Mouse (Mus musculus) embryonic stem cell, embryonic (primary cell): ENCODE measurements around the gene Triobp.

Experiments
- CTCF ChIA-PET, 4 experiments: fragments of 300-600 bp in 2 of 4; fragments of 350-600 bp in 2 of 4; sonication (Branson Sonifier 250); formaldehyde crosslinking; loops; one replicate each; lab custom pipeline; 2022; ENCODE audit warnings: inconsistent platforms in 2 of 4; lab: Charles Lee
- POLR2A ChIA-PET, 4 experiments: fragments of 300-600 bp in 2 of 4; fragments of 350-600 bp in 2 of 4; sonication (Branson Sonifier 250); formaldehyde crosslinking; loops; one replicate each; lab custom pipeline; 2022; ENCODE audit warnings: antibody characterized with exemption in 4 of 4, inconsistent platforms in 1 of 4; lab: Charles Lee

Triobp gene

GRCm38 (mm10) chr15:78947657-78948056, at the start of gene Triobp:
Triobp (plus strand) TSS chr15:78947724.
- POLR2A ChIA-PET, result interaction anchor here (0.6 to 4.1 kb wide), 49 partner anchors 10 to 990 kb away, joined by 3 to 21 read pairs (median 5); partner anchors contain the start of genes Nol12 (in 4 of the 4), Lgals1 (in 2 of the 4), Pdxp (in 2 of the 4) and Ankrd54 (in 1 of the 4)
- CTCF ChIA-PET, result interaction anchor here (0.6 to 2.7 kb wide), 24 partner anchors 8 to 152 kb away, joined by 3 to 12 read pairs (median 4); partner anchors contain the start of genes H1f0 (in 1 of the 4), Nol12 (in 1 of the 4) and Pdxp (in 1 of the 4)

GRCm38 (mm10) chr15:78898507-78899001, 49.0 kb upstream of the Triobp start:
- ChIA-PET POLR2A (interaction anchor here (0.6 to 13.5 kb wide), 22 partner anchors 9 to 492 kb away, joined by 3 to 130 read pairs (median 5); partner anchors contain the start of genes Gga1 (in 2 of the 4), Pdxp (in 2 of the 4) and Mpst (in 1 of the 4)), CTCF (interaction anchor here in 3 of 4 experiments (0.9 to 7.2 kb wide), 7 partner anchors 8 to 17 kb away, joined by 3 to 129 read pairs (median 3); partner anchors contain the start of gene Pdxp (in 2 of the 3))

- ChIA-PET CTCF (interaction anchor here in 3 of 4 experiments (0.6 to 7.2 kb wide), 6 partner anchors 13 to 86 kb away, joined by 3 to 129 read pairs (median 4); partner anchors contain the start of gene Pdxp (in 2 of the 3)), POLR2A (interaction anchor here (0.6 to 13.5 kb wide), 18 partner anchors 9 to 100 kb away, joined by 3 to 130 read pairs (median 4); partner anchors contain the start of genes Gga1 (in 2 of the 4) and Pdxp (in 2 of the 4))
These were observed 48.1 kb upstream of the Triobp start, which contains the start of gene Gm49510 for GRCm38 (mm10) chr15:78899409-78899739. Gm49510 (plus strand) TSS chr15:78899667.

- POLR2A ChIA-PET, result interaction anchor here in 3 of 4 experiments (0.6 to 13.5 kb wide), 18 partner anchors 8 to 537 kb away, joined by 3 to 130 read pairs (median 3); partner anchors contain the start of genes Gga1 (in 2 of the 3), Pdxp (in 2 of the 3) and Nol12 (in 1 of the 3)
- CTCF ChIA-PET, result interaction anchor here in 3 of 4 experiments (0.6 to 7.2 kb wide), 11 partner anchors 12 to 227 kb away, joined by 3 to 129 read pairs (median 8); partner anchors contain the start of genes Pdxp (in 2 of the 3) and Gga1 (in 1 of the 3)
These were observed 47.6 kb upstream of the Triobp start, which contains the start of gene Sh3bp1 for GRCm38 (mm10) chr15:78899740-78900584. Sh3bp1 (plus strand) TSS chr15:78899768.

GRCm38 (mm10) chr15:78900585-78901421, 46.7 kb upstream of the Triobp start:
- ChIA-PET POLR2A (interaction anchor here in 3 of 4 experiments (0.7 to 13.5 kb wide), 22 partner anchors 9 to 536 kb away, joined by 3 to 130 read pairs (median 4); partner anchors contain the start of genes Gga1 (in 2 of the 3), Pdxp (in 2 of the 3) and Nol12 (in 1 of the 3)), CTCF (interaction anchor here (0.5 to 7.2 kb wide), 23 partner anchors 8 to 282 kb away, joined by 3 to 129 read pairs (median 4); partner anchors contain the start of genes Pdxp (in 2 of the 4), Gga1 (in 1 of the 4), Lgals2 (in 1 of the 4) and Nol12 (in 1 of the 4))

GRCm38 (mm10) chr15:78901422-78901789, 46.1 kb upstream of the Triobp start:
- POLR2A ChIA-PET, result interaction anchor here in 3 of 4 experiments (0.7 to 13.5 kb wide), 19 partner anchors 9 to 261 kb away, joined by 3 to 130 read pairs (median 4); partner anchors contain the start of genes Pdxp (in 3 of the 3), Nol12 (in 2 of the 3) and Gga1 (in 1 of the 3)

GRCm38 (mm10) chr15:78903243-78903642, 44.3 kb upstream of the Triobp start:
- ChIA-PET POLR2A (interaction anchor here (0.5 to 13.5 kb wide), 19 partner anchors 8 to 932 kb away, joined by 3 to 130 read pairs (median 3); partner anchors contain the start of gene Pdxp (in 3 of the 4)), CTCF (interaction anchor here (0.5 to 7.2 kb wide), 56 partner anchors 9 to 327 kb away, joined by 3 to 129 read pairs (median 4); partner anchors contain the start of genes Nol12 (in 2 of the 4), Pdxp (in 2 of the 4), Eif3l (in 1 of the 4) and Gga1 (in 1 of the 4))

More at GRCm38 (mm10) chr15:78901422-78901789, 46.1 kb upstream of the Triobp start:
- CTCF ChIA-PET, result interaction anchor here (0.5 to 7.2 kb wide), 26 partner anchors 9 to 282 kb away, joined by 3 to 129 read pairs (median 4); partner anchors contain the start of genes Nol12 (in 2 of the 4), Pdxp (in 2 of the 4), Gga1 (in 1 of the 4) and Lgals2 (in 1 of the 4)

- ChIA-PET CTCF (no interaction called here), POLR2A (interaction anchor here in 2 of 4 experiments (1.2 to 1.3 kb wide), 2 partner anchors 9 to 27 kb away, joined by 3 read pairs; partner anchors contain the start of gene Nol12 (in 1 of the 2))
These were observed 39.1 kb upstream of the Triobp start for GRCm38 (mm10) chr15:78908399-78908798.

- CTCF ChIA-PET, result interaction anchor here in 1 of 4 experiments (1.2 kb wide), 1 partner anchor 23 kb away, joined by 3 read pairs; no protein-coding TSS in a partner anchor
- POLR2A ChIA-PET, result interaction anchor here in 2 of 4 experiments (1.2 to 1.3 kb wide), 2 partner anchors 10 to 26 kb away, joined by 3 read pairs; partner anchors contain the start of gene Nol12 (in 1 of the 2)
These were observed 38.5 kb upstream of the Triobp start for GRCm38 (mm10) chr15:78908982-78909381.

- ChIA-PET POLR2A (interaction anchor here (0.8 to 8.5 kb wide), 12 partner anchors 9 to 128 kb away, joined by 3 to 130 read pairs (median 4); partner anchors contain the start of genes Gm49510 (in 2 of the 4), Sh3bp1 (in 2 of the 4) and Lgals1 (in 1 of the 4)), CTCF (interaction anchor here (0.6 to 7.3 kb wide), 20 partner anchors 9 to 350 kb away, joined by 3 to 129 read pairs (median 4); partner anchors contain the start of genes Gga1 (in 1 of the 4), Gm49510 (in 1 of the 4), Lgals1 (in 1 of the 4) and Sh3bp1 (in 1 of the 4))
These were observed 35.5 kb upstream of the Triobp start for GRCm38 (mm10) chr15:78912040-78912439.

- CTCF ChIA-PET, result interaction anchor here in 3 of 4 experiments (0.5 to 7.3 kb wide), 39 partner anchors 8 to 1575 kb away, joined by 3 to 129 read pairs (median 5); partner anchors contain the start of genes Gm49510 (in 2 of the 3), 1700088E04Rik (in 1 of the 3), Ankrd54 (in 1 of the 3) and Eif3l (in 1 of the 3)
- POLR2A ChIA-PET, result interaction anchor here (0.6 to 8.5 kb wide), 55 partner anchors 8 to 503 kb away, joined by 3 to 130 read pairs (median 4); partner anchors contain the start of genes Nol12 (in 4 of the 4), Gm49510 (in 2 of the 4), H1f0 (in 2 of the 4) and Lgals1 (in 2 of the 4)
These were observed 33.9 kb upstream of the Triobp start, which contains the start of gene Pdxp for GRCm38 (mm10) chr15:78913632-78914090. Pdxp (plus strand) TSS chr15:78913919.

- CTCF ChIA-PET, result interaction anchor here (0.5 to 7.3 kb wide), 46 partner anchors 8 to 415 kb away, joined by 3 to 129 read pairs (median 6); partner anchors contain the start of genes Gm49510 (in 2 of the 4), Nol12 (in 2 of the 4), 1700088E04Rik (in 1 of the 4) and Ankrd54 (in 1 of the 4)
- POLR2A ChIA-PET, result interaction anchor here (0.6 to 8.5 kb wide), 62 partner anchors 8 to 523 kb away, joined by 3 to 130 read pairs (median 4); partner anchors contain the start of genes Nol12 (in 4 of the 4), Triobp (in 3 of the 4), Gm49510 (in 2 of the 4) and Lgals1 (in 2 of the 4)
These were observed 33.3 kb upstream of the Triobp start for GRCm38 (mm10) chr15:78914091-78914822.

GRCm38 (mm10) chr15:78914823-78915659, 32.5 kb upstream of the Triobp start:
- POLR2A ChIA-PET, result interaction anchor here (0.5 to 8.5 kb wide), 61 partner anchors 8 to 1620 kb away, joined by 3 to 130 read pairs (median 4); partner anchors contain the start of genes Nol12 (in 3 of the 4), Triobp (in 3 of the 4), Gm49510 (in 2 of the 4) and Lgals1 (in 2 of the 4)
- CTCF ChIA-PET, result interaction anchor here (0.5 to 7.3 kb wide), 76 partner anchors 9 to 1063 kb away, joined by 3 to 129 read pairs (median 6); partner anchors contain the start of genes Nol12 (in 4 of the 4), Gm49510 (in 2 of the 4), H1f0 (in 1 of the 4) and Lgals1 (in 1 of the 4)
